Mouse (Mus musculus) adrenal gland, postnatal 14 days (tissue): ENCODE results near the gene Slc26a1. TPM values are rescaled to one million over a fixed set of nuclear protein-coding genes. Genes with fewer than 3 reads are reported as not detected.
"Not testable (repeated sequence)": the region's sequence is repeated elsewhere in the genome, so short reads cannot be mapped to it uniquely, and the experiment has no call there.

ENCODE experiments used
- DNase-seq: peaks from one replicate; pipeline ENCODE4 v3.0.0; 2021; ENCODE audit warnings: mixed read lengths
- total RNA-seq: library from RNA; stranded (reverse); gene quantifications from 2 replicates; pipeline ENCODE4 v1.2.3, GENCODE M21; 2021

Gene Slc26a1
- total RNA-seq, 1 experiment from 2014 or later, result 16.7 TPM

DNA sequence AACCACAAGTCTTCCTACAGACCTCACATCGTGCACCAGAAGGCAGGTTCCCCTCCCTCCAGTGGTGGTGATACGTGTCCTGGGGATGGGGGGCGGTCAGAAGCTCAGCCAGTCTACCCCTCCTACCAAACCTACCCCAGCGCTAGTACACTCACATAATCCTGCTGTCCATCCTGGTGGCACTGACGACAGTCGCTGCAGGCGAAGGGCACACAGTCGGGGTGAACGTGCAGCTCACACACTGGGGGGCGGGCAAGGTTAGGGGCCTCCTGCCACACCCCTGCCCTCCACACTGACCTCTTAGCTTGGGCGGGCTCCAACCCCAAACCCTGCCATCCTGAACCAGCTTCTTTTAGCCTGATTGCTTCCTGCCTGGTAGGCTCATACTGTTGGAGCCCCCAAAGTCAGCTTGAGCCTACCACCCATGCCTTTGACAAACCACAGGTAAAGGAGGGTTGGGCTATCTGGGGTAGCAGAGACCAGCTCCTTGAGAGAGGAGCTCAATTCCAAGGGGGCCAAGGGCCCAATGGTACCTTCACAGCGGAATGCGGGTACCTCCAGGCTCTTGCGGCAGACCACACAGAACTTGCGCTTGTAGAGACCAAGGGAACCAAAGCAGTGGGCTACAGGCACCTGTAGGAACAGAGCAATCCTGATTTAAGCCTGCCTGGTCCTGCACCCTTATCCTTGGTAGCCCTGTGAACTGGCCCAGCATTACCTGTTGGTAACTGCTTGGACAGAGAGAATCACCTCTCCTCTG lies 19.3 kb downstream of the Slc26a1 start:
- no peak for DNase-seq

DNA sequence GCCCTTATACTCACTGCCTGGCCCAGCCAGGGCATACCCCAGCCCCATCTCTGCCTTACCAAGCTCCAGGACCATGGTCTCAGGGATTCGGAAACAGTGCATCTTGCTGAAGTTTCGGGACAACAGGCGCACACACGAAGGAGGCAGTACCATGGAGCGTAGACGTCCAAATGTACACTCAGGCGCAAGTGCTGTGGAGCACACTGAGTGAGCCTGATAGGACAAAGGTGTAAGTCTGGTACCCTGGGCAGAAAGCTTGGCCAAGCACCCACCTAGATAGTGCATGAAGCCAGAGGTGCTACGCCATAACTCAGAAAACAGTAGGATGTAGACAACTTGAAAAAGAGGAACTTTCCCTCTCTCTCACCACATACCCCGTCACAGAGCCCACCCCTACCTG lies 20.0 kb downstream of the Slc26a1 start:
- no peak for DNase-seq

- DNase-seq, result no peak
Observed at GRCm38 (mm10) chr5:108654444-108654990, 20.9 kb downstream of the Slc26a1 start.

DNA sequence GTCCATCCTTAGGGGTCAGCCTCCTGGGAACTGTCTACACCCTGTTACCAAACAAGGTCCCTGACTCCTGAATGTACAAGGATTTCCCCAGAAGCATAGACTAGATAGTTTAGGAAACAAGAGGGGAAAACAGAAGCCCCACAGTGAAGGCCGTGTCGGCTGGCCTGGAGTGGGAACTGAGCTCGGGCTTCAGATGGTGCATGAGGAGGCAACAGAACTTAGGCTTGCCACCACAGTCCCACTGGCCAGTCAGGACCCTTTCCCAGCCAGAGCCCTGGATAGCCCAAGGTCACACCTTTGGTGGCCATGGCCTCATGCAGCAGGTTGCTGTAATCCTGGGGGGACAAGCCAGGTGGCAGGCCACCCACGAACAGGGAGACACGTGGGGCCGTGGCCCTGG lies 22.0 kb downstream of the Slc26a1 start:
- DNase-seq, result no peak

DNA sequence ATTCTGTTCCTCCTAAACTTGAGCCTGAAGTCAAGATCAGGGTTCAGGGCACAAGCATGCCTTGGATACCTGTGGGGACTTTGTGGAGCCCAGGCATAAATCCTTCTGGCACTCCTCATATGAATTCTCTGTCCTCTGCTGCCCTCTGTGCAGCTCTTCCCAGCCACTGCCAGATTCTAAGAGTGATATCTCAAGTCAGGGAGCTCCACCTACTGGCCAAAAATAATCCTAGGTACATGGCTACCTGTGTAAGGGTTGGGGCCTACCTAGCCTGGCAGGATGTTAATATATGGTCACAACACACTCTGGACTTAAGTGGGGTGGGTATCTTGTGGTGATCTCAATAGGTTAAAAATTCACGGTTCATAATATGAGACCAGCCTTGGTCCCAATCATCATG lies 23.5 kb downstream of the Slc26a1 start:
- peak; percentile 69 for DNase-seq

DNA sequence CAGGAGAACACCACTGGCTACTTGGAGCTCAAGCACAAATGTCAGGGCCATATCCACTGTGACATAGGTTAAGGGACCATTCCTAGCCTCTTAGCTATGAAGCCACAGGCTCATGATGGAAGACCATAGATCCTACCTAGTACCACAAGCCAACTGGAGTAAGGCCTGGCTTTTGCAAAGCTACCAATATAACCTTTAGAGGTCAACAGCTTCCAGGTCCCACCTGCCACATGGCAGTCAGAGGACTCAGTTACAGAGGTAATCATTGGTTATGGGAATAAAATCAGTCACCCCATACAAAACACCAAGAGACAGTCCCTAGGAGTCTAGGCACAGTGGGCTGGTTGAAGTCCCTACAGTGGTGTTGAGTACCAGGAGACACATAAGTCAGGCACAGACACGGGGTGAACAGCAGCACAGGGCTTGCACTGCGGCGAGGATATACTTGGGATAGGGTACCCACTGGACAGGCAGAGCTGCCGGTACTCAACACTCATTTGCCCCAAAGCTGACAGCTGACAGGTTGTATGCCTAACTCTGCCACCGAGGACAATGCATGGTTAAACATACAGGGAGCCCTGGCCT lies 24.1 kb downstream of the Slc26a1 start:
- no peak for DNase-seq

DNA sequence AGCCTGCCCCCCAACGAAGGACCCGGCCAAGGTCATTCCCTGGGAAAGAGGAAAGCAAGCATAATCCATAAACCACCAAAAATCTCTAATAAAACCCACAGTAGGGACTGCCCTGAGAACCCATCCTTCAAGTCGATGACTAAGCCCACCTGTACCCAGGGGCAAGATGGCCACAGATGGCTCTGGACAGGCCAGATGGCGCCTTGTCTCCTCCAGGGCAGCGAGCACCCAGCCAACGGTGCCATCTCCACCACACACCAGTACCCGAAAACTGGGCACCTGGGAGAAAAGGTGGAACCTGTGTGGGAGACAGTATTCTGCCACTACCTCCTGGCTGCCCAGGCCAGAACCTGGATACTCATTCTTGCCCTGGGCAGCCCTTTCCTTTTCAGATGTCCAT lies 25.0 kb downstream of the Slc26a1 start:
- no peak for DNase-seq

DNA sequence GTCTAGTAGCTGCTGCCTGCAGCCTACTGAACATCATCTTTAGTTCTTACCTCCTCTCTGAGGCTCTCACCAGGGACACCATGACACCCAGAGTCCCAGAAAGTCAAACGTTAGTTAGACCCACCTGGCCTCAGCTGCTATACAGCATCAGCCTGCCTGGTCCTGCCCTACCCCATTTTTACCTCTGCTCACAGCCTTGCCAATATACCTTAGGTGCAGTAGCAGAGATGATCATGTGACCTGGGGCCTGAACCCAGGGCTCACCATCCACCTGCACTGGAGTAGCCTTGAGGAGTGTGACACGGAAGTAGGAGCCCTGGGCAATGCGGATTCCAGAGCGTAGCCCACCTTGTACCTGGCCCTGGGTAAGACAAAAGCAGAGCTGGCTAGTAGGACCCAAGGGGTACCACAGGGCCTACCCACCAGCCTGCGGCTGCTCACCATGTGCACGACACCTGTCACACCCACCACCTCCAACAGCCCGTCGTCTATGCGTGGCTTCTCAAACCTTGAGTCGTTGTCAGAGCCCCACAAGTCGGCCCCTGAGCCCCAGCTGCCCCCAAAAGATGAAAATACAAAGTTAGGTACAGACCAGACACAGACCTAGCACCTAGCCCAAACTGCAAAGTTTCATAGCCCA lies 26.3 kb downstream of the Slc26a1 start:
- DNase-seq, result no peak

DNA sequence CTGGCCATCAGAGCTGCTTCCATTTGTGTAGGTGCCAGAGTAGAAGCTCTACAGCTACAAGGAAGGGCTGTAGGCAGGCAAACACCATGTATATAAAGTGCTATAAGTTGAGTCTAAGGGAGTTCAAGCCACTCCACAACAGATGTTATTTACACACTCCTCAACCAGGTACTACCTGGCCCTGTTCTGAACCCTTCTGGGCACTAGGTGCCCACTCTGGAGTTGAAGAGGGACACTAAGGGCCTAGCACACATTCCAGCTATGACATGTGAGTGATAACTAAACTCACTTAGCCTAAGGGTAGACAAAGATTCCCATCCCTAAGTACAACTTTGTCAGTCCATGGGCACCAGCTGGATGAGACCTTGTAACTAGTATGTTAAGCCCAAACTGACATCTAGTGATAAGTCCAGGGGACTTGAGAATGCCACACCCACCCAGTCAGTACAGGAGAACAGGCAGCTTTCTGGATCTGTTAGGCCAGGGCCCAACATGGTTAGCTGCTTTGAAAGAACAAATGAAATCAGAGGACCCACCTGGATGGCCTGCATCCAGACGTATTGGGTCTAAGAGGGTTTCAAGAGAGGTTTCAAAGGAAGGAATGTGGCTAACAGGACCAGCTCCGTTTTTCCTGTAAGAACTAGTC lies 27.4 kb downstream of the Slc26a1 start:
- no peak for DNase-seq

DNA sequence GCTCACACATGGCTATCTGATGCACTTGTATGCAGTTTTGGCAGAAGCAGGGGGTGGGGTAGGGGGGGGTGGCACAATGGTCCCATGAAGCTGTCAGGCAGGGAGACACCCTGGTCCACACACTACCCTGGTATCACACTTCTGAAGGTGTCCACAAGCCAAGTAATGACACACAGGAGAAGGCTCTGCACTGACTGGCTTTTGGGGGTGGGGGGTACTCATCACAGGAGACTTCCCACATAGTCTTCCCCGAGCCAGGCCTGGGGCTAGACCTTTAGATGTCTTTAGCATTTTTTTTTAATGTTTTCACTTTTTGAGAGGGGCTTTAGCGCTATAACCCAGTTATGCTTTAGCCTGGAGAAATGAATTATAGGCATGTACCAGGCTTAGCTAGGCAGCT lies 28.1 kb downstream of the Slc26a1 start:
- no peak for DNase-seq

GRCm38 (mm10) chr5:108646343-108646660 lies 29.1 kb downstream of the Slc26a1 start:
- DNase-seq, result no peak

- DNase-seq, result no peak
Observed at GRCm38 (mm10) chr5:108645651-108646342, 29.6 kb downstream of the Slc26a1 start.

DNA sequence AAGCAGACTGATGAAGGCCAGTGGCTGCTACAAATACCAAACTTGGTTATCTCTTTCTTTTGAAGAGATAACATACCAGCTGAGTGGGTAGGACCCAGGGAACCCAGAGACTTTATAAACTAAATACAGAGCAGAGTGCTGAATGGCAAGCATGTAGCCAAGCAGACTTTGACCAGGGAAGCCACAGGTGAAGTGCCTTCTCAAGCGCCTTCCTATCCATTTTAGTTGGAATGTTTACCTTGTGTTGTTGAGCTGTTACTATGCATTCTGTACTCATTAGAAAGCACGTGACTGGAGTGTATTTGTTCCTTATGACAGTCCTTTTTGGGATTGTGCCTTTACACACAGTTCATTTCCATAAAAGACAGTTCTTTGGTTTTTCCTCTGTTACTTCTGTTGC lies 31.7 kb downstream of the Slc26a1 start:
- no peak for DNase-seq

GRCm38 (mm10) chr5:108636172-108636571 lies 39.2 kb downstream of the Slc26a1 start:
- no peak for DNase-seq

- DNase-seq, result not testable (repeated sequence)
Observed at GRCm38 (mm10) chr5:108634088-108634487, 41.3 kb downstream of the Slc26a1 start.

GRCm38 (mm10) chr5:108633676-108634075 lies 41.7 kb downstream of the Slc26a1 start:
- no peak for DNase-seq

- peak; percentile 95 for DNase-seq
Observed at GRCm38 (mm10) chr5:108629634-108630483, 45.5 kb downstream of the Slc26a1 start, which contains the start of the genes Gak and Tmem175. TSS of gene Gak (minus strand) at chr5:108629755. TSS of gene Tmem175 (plus strand) at chr5:108629770.

GRCm38 (mm10) chr5:108628891-108629633 lies 46.3 kb downstream of the Slc26a1 start:
- no peak for DNase-seq

DNA sequence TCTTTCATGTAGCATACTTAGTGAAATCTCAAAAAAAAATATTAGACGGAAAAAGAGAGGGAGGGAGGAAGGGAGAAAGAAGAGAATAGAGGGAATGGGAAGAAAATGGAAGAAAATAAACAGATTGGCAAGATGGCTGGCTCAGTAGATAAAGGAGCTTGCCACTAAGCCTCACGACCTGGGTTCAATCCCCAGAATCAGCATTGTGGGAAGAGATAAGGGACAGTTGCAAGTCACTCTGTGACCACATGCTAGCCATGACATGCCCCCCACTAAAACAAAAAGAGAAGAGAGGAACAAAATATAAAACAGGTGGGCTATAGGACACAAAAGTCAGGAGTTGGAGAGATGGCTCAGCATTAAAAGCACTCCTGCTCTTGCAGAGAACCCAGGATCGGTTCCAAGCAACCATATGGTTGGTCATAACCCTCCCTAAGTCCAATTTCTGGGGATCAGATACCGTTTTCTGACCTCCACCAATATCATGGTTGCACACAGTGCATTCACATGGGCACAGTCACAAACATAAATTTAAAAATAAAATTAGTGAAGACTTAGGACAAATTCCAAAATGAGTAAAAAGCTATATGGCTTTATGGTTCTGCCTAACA lies 49.2 kb downstream of the Slc26a1 start:
- no peak for DNase-seq

DNA sequence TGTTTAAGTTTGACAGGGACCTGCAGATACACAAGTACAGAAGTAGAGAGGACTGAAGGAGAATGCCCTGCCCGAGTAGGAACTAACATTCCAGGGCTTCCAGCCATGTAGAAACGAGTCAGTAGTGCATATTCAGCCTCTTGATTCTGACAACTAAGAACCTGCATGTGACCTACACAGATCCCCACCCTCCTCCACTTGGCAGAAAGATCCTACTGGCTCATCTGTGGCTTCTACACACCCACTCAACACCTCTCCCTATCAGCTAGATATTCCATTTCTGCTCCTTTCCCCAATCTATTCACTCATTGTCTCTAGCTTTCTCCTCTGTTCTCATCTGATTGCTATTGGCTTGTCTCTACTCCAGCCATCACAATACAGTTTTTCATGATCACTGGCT lies 53.5 kb downstream of the Slc26a1 start:
- no peak for DNase-seq
